Mouse (Mus musculus) cerebellum, adult 2 months (tissue): ENCODE results near the gene Nckap5.

Experiments used
- CTCF ChIP-seq: fragments of 200-500 bp; IDR thresholded peaks from 2 replicates; pipeline ENCODE4 v1.5.1; 2011; ENCODE audit warnings: low read depth, mild to moderate bottlenecking, control low read depth, low read length, moderate library complexity, borderline replicate concordance; ENCODE audit not compliant: insufficient read depth
- POLR2A ChIP-seq: fragments of 200-500 bp; IDR thresholded peaks from 2 replicates; pipeline ENCODE4 v1.6.1; 2011; ENCODE audit warnings: low read length, control low read depth, borderline replicate concordance; ENCODE audit not compliant: insufficient read depth

DNA sequence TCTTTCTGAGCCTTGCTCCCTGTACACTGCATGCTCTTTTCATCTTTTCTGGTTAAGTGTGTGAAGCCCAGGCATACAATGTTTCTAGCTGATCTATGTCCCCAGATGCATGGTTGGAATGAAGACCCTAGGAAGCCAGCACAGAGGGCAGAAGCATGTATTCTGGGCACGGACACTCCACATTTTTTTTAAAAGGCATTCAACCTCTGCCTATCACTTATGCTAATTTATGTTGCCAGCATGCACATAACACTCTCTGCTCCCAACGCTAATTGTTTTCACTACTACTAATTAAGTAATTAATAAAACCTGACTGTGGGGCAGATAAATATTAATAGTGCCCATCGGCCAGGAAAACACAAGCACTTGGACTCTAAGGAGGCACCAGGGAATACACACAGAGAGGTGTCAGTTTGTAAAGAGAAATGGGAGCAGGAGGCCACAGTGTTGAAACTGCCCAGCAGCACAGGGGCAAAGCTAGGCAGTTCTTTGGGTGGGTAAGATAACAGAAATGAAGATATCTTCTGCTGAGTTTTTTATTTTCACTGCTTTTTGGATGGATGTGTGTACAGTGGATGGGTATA is 724.8 kb downstream of the Nckap5 start:
- no peak for TF ChIP-seq CTCF
- no peak for TF ChIP-seq POLR2A
